Mouse (Mus musculus): ENCODE data around the gene Btn2a2. TPM values are rescaled to one million over a fixed set of nuclear protein-coding genes. Genes with fewer than 3 reads are reported as not detected.
A peak's percentile ranks its signal among the peaks of the same experiment; 100 is the strongest.

Gene Btn2a2
- polyA plus RNA-seq, 1 experiment: not detected

DNA sequence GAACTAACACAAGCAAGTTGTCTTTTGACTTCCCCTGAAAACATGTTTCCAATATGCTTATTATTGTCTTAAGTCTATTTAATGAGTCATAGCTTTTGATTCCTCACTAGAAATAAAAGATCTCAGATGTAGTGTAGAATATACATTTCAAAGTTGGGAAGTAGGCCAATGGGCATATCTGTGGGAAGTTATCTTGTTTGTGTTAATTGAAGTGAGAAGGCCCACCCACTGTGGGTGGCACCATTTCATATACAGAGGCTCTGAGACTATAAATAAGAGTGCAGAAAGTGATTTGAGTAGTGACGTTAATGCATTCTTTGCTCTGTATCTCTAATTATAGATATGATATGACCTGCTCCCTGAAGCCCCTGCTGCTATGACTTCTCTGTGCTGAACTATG lies 2.2 kb upstream of the Btn2a2 start:
- no peak overlapping the region for H3K27ac ChIP-seq (replicated peaks; ENCODE audit: low read depth, low read length)

DNA sequence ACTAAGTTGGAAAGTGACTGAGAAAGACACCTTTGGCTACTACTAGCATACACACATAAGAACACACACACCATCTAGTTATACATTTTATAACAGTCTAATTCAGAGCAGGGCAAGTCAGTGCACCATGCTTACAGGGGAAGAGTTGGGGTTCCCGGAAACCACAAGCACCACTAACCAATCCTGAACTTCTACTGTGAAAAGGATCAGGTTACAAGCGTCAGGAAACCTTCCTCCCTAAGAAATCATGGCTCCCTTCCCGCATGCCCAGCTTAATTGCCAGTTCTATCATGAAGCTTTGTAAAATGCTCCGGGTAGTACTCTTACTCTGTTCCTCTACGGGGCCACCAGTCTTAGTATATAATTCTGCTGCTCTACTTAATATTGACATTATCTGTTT lies 3.4 kb downstream of the Btn2a2 start:
- H3K4me1 ChIP-seq (ENCODE audit: control insufficient read depth, insufficient read depth, insufficient read length, low read length): no peaks in the 10 kb centered on the region
- no peak overlapping the region for H3K27ac ChIP-seq (replicated peaks; ENCODE audit: low read depth, low read length)
- no peak overlapping the region for H3K4me3 ChIP-seq (ENCODE audit: insufficient read depth, low read depth, low read length)

More for the DNA sequence above, 2.2 kb upstream of the Btn2a2 start:
- Histone ChIP-seq H3K4me1 (ENCODE audit: control insufficient read depth, insufficient read depth, insufficient read length, low read length) (no peaks in the 10 kb centered on the region), H3K4me3 (ENCODE audit: insufficient read depth, low read depth, low read length) (no peak overlapping the region)

DNA sequence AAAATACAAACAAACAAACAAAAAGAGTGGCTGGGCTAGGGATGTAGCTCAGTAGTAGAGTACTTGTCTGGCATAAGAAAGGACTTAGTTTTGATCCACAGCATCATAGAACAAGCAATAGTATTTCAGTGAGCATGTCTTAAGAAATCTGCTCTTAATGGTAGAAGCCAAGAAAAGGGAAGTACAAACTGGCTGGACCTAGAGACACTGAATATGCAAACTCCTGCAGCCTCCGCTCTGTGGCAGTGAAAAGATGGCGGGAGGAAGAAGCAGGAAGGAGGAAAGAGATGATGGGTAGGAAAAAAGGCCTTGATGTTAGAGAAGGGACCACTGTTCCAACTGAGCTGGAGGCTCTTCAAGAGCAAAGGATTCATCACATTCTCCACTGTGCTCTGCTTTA lies 5.5 kb downstream of the Btn2a2 start:
- Histone ChIP-seq H3K4me1 (ENCODE audit: control insufficient read depth, insufficient read depth, insufficient read length, low read length) (no peaks in the 10 kb centered on the region), H3K27ac (replicated peaks; ENCODE audit: low read depth, low read length) (no peak overlapping the region), H3K4me3 (ENCODE audit: insufficient read depth, low read depth, low read length) (no peak overlapping the region)

DNA sequence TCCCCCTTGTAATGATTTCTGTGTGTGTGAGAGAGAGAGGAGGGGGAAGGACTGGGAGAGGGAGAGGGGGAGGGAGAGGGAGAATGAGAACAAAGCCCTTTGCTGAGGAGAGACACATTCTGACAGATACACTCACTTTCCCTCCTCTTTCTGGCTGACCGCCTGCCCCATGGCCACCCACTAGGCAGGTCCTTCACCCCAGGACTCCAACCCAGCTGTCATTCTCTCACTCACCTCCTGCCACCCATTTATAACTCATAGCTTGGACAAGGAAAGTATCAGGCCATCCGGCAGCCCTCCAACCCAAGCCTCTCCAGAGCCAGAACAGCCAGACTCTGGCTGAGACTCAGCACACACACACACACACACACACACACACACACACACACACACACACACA lies 13.0 kb downstream of the Btn2a2 start:
- no peak overlapping the region for H3K27ac ChIP-seq (replicated peaks; ENCODE audit: low read depth, low read length)
- no peaks in the 10 kb centered on the region for H3K4me1 ChIP-seq (ENCODE audit: control insufficient read depth, insufficient read depth, insufficient read length, low read length)

DNA sequence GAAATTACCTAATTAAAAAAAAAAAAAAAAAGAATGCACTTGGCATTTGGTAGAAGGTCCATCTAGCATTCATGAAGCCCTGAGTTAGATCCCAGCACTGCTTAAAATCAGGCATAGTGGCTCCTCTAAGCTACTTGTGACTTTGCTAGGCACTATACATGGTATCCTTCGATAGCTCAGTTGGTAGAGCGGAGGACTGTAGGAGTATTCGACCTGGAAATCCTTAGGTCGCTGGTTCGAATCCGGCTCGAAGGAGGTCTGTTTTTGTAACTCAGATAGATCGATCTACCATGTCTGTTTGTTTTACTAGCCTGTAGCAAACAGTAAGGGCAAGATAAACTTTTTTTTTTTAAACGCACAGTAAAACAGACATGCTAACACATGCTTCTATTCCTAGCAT lies 21.7 kb downstream of the Btn2a2 start:
- Histone ChIP-seq H3K4me1 (ENCODE audit: control insufficient read depth, insufficient read depth, insufficient read length, low read length) (peaks cover 8% of the 10 kb centered on the region; the same call in 1 of the 2 replicates), H3K27ac (replicated peaks; ENCODE audit: low read depth, low read length) (no peak overlapping the region), H3K4me3 (ENCODE audit: insufficient read depth, low read depth, low read length) (no peak overlapping the region)

More for the DNA sequence above, 13.0 kb downstream of the Btn2a2 start:
- no peak overlapping the region for H3K4me3 ChIP-seq (ENCODE audit: insufficient read depth, low read depth, low read length)

DNA sequence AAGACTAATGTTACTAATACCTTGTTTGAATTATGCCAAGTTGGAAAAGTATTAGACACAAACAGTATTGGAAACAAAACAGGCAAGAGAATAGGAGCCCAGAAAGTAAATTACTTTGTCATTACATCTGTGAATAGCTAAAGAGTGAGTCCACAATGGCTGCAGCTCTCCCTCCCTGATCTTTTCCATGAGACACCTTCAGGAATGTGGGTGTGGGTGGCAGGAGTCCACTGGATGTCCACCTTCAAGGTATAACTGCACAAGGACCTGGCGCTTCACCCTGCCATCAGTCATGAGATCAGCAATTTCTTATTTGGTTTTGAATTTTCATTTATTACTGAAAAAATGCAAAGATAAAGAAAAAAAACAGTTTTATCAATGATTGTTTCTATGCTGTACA lies 22.4 kb downstream of the Btn2a2 start:
- no peak overlapping the region for H3K4me3 ChIP-seq (ENCODE audit: insufficient read depth, low read depth, low read length)
- no peak overlapping the region for H3K27ac ChIP-seq (replicated peaks; ENCODE audit: low read depth, low read length)
- H3K4me1 ChIP-seq (ENCODE audit: control insufficient read depth, insufficient read depth, insufficient read length, low read length): peaks cover 8% of the 10 kb centered on the region; the same call in 1 of the 2 replicates

DNA sequence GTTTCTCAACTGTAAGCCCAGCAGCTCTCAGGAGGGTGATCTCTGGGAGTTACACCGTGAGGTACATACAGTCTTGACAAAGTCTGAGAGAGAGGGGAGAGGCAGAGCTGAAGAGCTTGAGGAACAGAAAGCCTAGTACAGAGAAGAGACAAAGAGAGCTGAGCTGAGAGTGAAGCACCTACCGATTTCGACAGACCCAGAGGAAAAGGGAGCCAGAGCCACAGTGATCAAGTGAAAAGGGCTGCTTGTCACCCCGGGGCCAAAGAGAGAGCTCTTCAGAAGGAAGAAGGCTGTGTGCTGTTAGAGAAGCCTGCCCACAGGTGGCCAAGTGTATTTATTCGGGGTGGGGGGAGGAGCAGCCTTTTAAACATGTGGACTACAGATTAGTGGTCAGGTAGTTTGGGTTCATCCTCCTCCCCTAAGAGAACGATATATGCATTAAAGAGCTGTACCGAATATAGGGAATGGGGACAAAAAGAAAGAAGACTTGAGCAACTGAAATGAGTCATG lies 23.0 kb downstream of the Btn2a2 start, which contains the start of gene Btn1a1:
Btn1a1 (minus strand) TSS at position 302 of the 510 bp plus-strand sequence.
- peaks cover 8% of the 10 kb centered on the region; the same call in 1 of the 2 replicates for H3K4me1 ChIP-seq (ENCODE audit: control insufficient read depth, insufficient read depth, insufficient read length, low read length)
- peak within 1 kb of the TSS; percentile 58 for H3K4me3 ChIP-seq (ENCODE audit: insufficient read depth, low read depth, low read length)
- no peak within 1 kb of the TSS for H3K27ac ChIP-seq (replicated peaks; ENCODE audit: low read depth, low read length)

DNA sequence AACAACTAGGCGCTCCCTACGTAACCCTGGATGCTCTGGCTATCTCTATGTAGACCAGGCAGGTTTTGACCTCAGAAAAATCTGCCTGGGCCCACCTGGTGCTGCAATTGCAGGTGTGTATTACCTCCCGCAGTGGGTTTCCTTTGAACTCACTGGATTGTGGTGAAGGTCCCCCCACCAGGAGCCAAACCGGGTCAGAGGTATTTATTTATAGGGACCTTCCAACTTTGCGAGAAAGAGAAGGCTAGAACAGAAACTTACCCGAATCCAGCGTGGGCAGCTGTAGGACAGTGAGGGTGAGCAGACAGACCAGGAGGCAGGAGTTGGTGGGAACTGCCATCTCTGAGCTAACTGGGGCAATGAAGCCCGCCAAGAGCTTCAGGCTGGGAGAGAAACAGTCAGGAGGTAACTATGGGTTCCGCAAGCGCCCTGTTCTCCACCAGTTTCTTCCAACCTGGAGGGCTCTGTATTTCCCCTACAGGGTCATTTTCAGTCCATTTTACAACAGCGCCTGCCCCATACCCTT lies 23.8 kb downstream of the Btn2a2 start:
- peaks cover 8% of the 10 kb centered on the region; the same call in 1 of the 2 replicates for H3K4me1 ChIP-seq (ENCODE audit: control insufficient read depth, insufficient read depth, insufficient read length, low read length)
- H3K4me3 ChIP-seq (ENCODE audit: insufficient read depth, low read depth, low read length): peak overlapping the region; percentile 58
- no peak overlapping the region for H3K27ac ChIP-seq (replicated peaks; ENCODE audit: low read depth, low read length)

DNA sequence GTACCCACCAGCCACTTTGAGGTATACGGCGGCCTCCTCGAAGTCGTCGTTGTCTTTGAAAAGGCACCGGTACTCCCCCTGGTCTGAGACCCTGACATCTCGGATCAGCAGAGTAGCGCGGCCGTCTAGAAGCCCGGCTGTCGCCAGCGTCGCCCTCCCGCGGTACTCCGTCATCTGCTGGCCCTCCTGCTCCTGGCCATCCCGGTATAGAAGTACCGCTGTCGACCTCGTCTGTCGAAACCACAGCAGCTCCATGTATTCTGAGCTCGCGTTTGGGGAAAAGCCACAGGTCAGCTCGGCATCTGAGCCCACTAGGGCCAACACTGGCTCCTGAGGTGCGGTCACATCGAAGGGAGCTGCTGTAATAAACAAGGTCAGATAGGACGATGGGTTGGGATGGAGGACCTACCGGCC lies 24.4 kb downstream of the Btn2a2 start:
- peaks cover 8% of the 10 kb centered on the region; the same call in 1 of the 2 replicates for H3K4me1 ChIP-seq (ENCODE audit: control insufficient read depth, insufficient read depth, insufficient read length, low read length)
- no peak overlapping the region for H3K27ac ChIP-seq (replicated peaks; ENCODE audit: low read depth, low read length)
- H3K4me3 ChIP-seq (ENCODE audit: insufficient read depth, low read depth, low read length): peak overlapping the region; percentile 58

DNA sequence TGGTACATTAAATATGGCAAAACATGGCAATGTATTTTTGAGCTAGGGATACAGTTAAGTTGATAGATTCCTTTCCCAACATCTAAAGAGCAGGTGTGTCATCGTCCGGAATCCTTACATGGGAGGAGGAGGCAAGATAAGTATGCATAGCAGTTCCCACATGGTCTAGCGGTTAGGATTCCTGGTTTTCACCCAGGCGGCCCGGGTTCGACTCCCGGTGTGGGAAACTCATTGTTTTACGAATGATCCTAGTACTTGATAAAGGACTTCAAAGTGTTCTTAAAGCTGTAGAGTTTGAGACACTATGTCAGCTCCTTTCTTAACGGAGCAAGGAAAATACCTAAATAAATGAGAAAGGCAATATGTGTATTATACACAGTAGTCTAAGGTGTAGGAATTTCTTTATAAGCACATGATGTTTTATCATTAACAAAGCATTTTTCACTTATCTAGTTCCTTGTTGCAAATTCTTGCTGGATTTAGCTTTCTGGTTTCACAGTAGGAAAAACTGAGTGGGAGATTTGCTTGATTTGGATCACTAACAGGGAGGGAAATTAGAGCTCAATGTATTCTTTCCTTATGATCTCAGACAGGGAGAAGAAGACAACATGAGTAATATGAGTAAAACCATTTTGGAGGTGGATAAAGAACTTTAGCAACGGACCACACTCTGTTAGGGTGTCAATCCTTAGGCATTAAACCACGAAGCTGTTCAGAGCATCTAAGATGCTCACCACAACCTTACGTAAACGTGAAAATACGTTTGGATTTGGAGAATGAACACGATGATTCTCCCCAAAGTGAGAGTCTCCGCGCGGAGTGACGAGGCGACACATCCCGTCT lies 25.1 kb downstream of the Btn2a2 start:
- Histone ChIP-seq H3K4me1 (ENCODE audit: control insufficient read depth, insufficient read depth, insufficient read length, low read length) (peaks cover 8% of the 10 kb centered on the region; the same call in 1 of the 2 replicates), H3K4me3 (ENCODE audit: insufficient read depth, low read depth, low read length) (peak overlapping the region; percentile 58), H3K27ac (replicated peaks; ENCODE audit: low read depth, low read length) (no peak overlapping the region)

DNA sequence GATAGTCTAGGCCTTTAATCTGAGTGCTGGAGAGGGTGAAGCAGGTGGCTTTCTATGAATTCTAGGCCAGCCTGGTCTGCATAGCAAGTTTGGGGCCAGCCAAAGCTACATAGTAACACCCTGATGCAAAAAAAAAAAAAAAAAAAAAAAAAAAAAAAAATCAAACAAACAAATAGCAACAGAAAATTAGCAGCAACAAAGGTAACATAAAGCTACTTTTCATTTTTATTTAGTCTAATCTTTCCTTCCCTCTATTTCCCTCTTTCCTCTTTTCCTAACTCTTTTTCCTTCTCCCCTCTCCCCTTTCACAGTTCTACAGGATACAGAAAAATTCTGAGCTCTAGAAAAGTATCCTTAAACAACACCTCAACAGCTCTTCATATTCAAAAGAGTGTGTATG lies 26.0 kb downstream of the Btn2a2 start:
- Histone ChIP-seq H3K27ac (replicated peaks; ENCODE audit: low read depth, low read length) (no peak overlapping the region), H3K4me1 (ENCODE audit: control insufficient read depth, insufficient read depth, insufficient read length, low read length) (peaks cover 8% of the 10 kb centered on the region; the same call in 1 of the 2 replicates), H3K4me3 (ENCODE audit: insufficient read depth, low read depth, low read length) (no peak overlapping the region)

DNA sequence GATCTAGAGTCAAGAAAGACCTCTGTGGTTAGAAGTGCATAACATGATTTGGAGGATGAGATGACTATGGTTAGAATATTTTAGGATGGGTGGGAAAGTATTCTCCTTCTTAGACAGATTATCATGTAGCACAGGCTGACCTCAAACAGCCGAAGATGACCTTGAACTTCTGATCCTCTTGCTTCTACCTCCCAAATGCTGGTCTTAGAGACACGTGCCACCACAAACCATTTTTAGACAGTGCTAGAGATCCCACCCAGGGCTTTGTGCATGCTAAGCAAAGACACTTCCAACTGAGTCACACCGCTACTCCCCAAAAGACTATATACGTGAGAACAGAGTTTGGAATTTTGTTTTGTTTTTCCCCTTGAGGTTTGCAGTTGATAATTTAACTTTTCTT lies 26.6 kb downstream of the Btn2a2 start:
- Histone ChIP-seq H3K27ac (replicated peaks; ENCODE audit: low read depth, low read length) (no peak overlapping the region), H3K4me1 (ENCODE audit: control insufficient read depth, insufficient read depth, insufficient read length, low read length) (peaks cover 8% of the 10 kb centered on the region; the same call in 1 of the 2 replicates)

DNA sequence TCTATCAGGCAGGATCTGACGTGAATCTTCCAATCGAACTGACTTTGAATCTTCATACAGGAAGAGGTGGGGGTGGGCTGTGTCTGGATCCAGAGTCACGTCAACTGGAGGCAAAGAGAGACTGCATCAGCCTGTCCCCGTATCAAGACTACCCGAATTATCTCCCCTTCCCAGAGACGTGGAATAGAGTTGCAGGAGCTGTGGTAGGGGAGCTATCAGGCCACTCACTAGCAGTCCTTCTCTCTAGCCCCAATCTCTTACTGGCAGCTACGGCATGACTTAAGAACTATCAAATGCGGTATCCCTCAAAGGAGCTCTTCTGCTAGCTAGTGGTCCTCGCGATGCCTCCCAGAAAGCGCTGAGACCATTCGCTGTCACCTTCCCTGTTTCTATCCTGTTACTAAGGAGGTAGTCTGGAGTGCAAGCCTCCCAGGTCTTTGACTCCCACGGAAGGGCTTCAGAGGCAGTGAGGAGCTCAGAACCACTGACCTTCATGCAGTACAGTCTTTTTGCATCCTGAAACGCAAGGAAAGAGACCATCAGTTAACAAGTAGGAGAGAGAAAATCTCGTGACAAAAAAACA lies 29.3 kb downstream of the Btn2a2 start:
- Histone ChIP-seq H3K4me1 (ENCODE audit: control insufficient read depth, insufficient read depth, insufficient read length, low read length) (peaks cover 1% of the 10 kb centered on the region; the same call in 1 of the 2 replicates), H3K4me3 (ENCODE audit: insufficient read depth, low read depth, low read length) (no peak overlapping the region), H3K27ac (replicated peaks; ENCODE audit: low read depth, low read length) (no peak overlapping the region)

More for the DNA sequence above, 26.6 kb downstream of the Btn2a2 start:
- no peak overlapping the region for H3K4me3 ChIP-seq (ENCODE audit: insufficient read depth, low read depth, low read length)

DNA sequence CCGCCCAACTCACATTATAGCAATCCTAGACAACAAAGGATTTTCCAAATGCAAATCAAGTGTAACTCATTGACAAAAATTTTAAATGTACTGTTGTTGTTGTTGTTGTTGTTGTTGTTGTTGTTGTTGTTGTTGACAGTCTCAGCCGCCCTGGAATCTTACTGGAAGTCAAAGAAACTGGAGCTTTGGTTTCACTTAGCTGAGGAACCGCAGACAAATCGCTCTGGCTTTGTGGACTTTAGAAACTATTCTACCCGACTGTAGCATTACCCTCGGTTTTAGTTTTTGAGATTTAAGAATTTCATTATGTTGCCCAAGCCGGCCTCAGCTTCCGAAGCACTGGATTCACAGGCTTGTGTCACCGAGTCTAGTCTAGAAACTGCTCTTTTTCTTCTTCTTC lies 34.7 kb downstream of the Btn2a2 start:
- H3K4me3 ChIP-seq (ENCODE audit: insufficient read depth, low read depth, low read length): peak overlapping the region; percentile 84
- H3K4me1 ChIP-seq (ENCODE audit: control insufficient read depth, insufficient read depth, insufficient read length, low read length): no peaks in the 10 kb centered on the region
- 0 out of 2 replicates have a peak overlapping the region, but pooled peaks have one; percentile 14 for H3K27ac ChIP-seq (replicated peaks; ENCODE audit: low read depth, low read length)

DNA sequence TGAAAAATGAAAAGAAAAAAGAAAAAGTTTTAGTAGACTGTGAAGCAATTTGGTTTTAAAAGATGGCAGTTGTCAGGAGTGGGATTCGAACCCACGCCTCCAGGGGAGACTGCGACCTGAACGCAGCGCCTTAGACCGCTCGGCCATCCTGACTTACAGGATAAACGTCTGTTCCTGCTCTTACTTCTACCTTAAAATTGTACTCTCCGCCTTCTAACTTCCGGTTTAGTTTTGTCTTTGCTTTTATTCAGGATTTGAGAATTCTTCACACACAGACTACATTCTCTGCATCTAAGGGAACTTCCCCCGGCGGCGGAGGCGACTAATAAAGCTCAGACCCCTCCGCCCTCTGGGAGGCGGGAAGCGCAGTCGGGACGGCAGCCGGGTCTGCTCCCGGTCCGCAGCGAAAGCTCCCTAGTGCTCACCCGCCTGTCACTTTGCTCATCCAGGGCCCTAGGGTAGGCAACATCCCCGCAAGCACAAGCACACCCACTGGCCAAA lies 35.2 kb downstream of the Btn2a2 start:
- Histone ChIP-seq H3K4me1 (ENCODE audit: control insufficient read depth, insufficient read depth, insufficient read length, low read length) (no peaks in the 10 kb centered on the region), H3K27ac (replicated peaks; ENCODE audit: low read depth, low read length) (0 out of 2 replicates have a peak overlapping the region, but pooled peaks have one; percentile 14), H3K4me3 (ENCODE audit: insufficient read depth, low read depth, low read length) (peak overlapping the region; percentile 84)
